Mouse (Mus musculus): Measurements from ENCODE around the gene Olfr551. TPM values are rescaled to one million over a fixed set of nuclear protein-coding genes. Genes with fewer than 3 reads are reported as not detected.

The Olfr551 gene
- total RNA-seq, 2 experiments from 2014 or later: not detected

Other genes with a start within 250 kb of the Olfr551 start
- 10 to 100 TPM; 24.8 to 25.0 TPM for gene Rrm1, start 150.2 kb downstream of the Olfr551 start, total RNA-seq (2021)
- gene Olfr543, start 110.2 kb downstream of the Olfr551 start, total RNA-seq (2021): not detected
- not detected for gene Olfr544, start 103.6 kb downstream of the Olfr551 start, total RNA-seq (2021)
- not detected for gene Olfr545, start 92.3 kb downstream of the Olfr551 start, total RNA-seq (2021)
- not detected for gene Olfr547, start 57.1 kb downstream of the Olfr551 start, total RNA-seq (2021)
- not detected for gene Olfr548-ps1, start 51.0 kb downstream of the Olfr551 start, total RNA-seq (2021)
- not detected for gene Olfr549, start 42.0 kb downstream of the Olfr551 start, total RNA-seq (2021)
- gene Trim21, start 26.4 kb downstream of the Olfr551 start, total RNA-seq (2021): 1 to 10 TPM; 1.9 to 2.3 TPM
- gene Olfr550, start 20.4 kb downstream of the Olfr551 start, total RNA-seq (2021): under 1 TPM in 1 of 2 experiments, not detected in 1; 0.08 TPM
- gene Olfr552, start 5.9 kb upstream of the Olfr551 start, total RNA-seq (2021): not detected
- gene Olfr553, start 26.3 kb upstream of the Olfr551 start, total RNA-seq (2021): not detected
- not detected for gene Olfr554, start 46.5 kb upstream of the Olfr551 start, total RNA-seq (2021)
- not detected for gene Olfr555, start 66.9 kb upstream of the Olfr551 start, total RNA-seq (2021)
- gene Olfr556, start 73.0 kb upstream of the Olfr551 start, total RNA-seq (2021): not detected
- gene Trim68, start 95.4 kb upstream of the Olfr551 start, total RNA-seq (2021): 1 to 10 TPM; 5.9 to 6.1 TPM
- gene Olfr557, start 104.0 kb upstream of the Olfr551 start, total RNA-seq (2021): not detected
- under 1 TPM; 0.12 to 0.14 TPM for gene Olfr558, start 110.3 kb upstream of the Olfr551 start, total RNA-seq (2021)
- gene Olfr33, start 127.2 kb upstream of the Olfr551 start, total RNA-seq (2021): not detected
- gene Olfr559, start 135.6 kb upstream of the Olfr551 start, total RNA-seq (2021): not detected
- gene Olfr560, start 167.5 kb upstream of the Olfr551 start, total RNA-seq (2021): not detected
- gene Olfr78, start 167.6 kb upstream of the Olfr551 start, total RNA-seq (2021): under 1 TPM; 0.28 to 0.36 TPM
- not detected for gene Olfr561, start 179.3 kb upstream of the Olfr551 start, total RNA-seq (2021)
- gene Olfr564, start 211.6 kb upstream of the Olfr551 start, total RNA-seq (2021): not detected

All from left cerebral cortex, postnatal 4 days (tissue).